Mouse (Mus musculus) liver, postnatal 0 days (tissue): ENCODE measurements around the gene Asap2.

Source experiments
- CTCF ChIP-seq: sonication (generic); IDR thresholded peaks from 2 replicates; pipeline ENCODE4 v1.5.1; 2016; ENCODE audit warnings: antibody characterized with exemption, low read depth
- EP300 ChIP-seq: IDR thresholded peaks from 2 replicates; pipeline ENCODE4 v1.6.1; 2016; ENCODE audit warnings: antibody characterized with exemption, low read depth, mild to moderate bottlenecking

DNA sequence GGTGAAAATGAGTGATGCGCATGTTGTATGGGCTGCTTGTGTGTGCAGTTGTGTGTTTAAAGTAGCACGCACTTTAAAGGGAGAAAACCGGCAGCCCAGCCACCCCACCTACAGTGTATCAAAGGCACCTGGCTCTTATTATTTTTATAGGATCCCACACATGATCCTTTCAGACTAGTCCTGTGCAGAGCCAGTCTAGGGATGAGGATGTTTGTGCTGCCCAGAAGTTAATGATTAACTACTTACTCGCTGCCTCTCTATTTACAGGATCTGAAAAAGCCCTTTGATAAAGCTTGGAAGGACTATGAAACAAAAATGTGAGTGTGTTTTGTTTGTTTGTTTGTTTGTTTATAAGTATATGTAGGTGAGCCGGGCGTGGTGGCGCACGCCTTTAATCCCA is 210.4 kb downstream of the Asap2 start:
- TF ChIP-seq CTCF (no peak), EP300 (no peak)
